20 mouse cellular contexts compared by ENCODE assay signal in genomic region chr13:97462884-97463235, GRCm38 (mm10).
DNase-seq lines count a peak whose midpoint lies in the region; ATAC-seq and TF ChIP-seq lines count a peak whose summit lies in the region.
"Had no signal": no experiment of that assay in that cellular context is flagged by ENCODE, and none has a peak within 500 bp of the region (broad histone marks: within the 10 kb centered on the region; RNA-seq: fewer than 3 reads in every experiment).

No protein-coding gene starts in this region.

- no peak for TF ChIP-seq EP300 in stomach, postnatal 0 days (optimal IDR thresholded peaks at IDR 0.05)

- TF ChIP-seq CTCF in stomach, postnatal 0 days (IDR thresholded peaks at IDR 0.05; ENCODE audit: low read depth), result no peak

- WGBS in heart, embryonic 13.5 days, result 68% methylated on average over 2 of the region's 2 CpGs
- WGBS in liver, embryonic 11.5 days, result 79% methylated on average over 2 of the region's 2 CpGs
- 67% methylated on average over 2 of the region's 2 CpGs for WGBS in liver, embryonic 13.5 days (ENCODE audit: insufficient replicate concordance)
- 68% methylated on average over 2 of the region's 2 CpGs for WGBS in stomach, postnatal 0 days

- DNase-seq in heart, adult 8-10 months (ENCODE audit: low spot score), result no peak
- DNase-seq in liver, embryonic 11.5 days (ENCODE audit: low spot score), result no peak
- no peak for DNase-seq in liver
- DNase-seq in liver, embryonic 13.5 days, result no peak
- no peak for DNase-seq in stomach, postnatal 0 days (ENCODE audit: low spot score)
- DNase-seq in thymus, adult 18-20 months, result no peak
- DNase-seq: adrenal gland, postnatal 14 days; cerebellum, adult 11-12 months; cerebellum, postnatal 25 days; kidney, adult 8-10 months; kidney, postnatal 4 days; lung, adult 2 months; midbrain, embryonic 14.5 days; retina, postnatal 1 day; right cerebral cortex, postnatal 4 days had no signal

- no peak for ATAC-seq in heart, embryonic 13.5 days (ENCODE audit: extremely low read depth, insufficient number of reproducible peaks, low FRiP score, low TSS enrichment)
- no peak for ATAC-seq in liver, embryonic 11.5 days (replicated peaks; ENCODE audit: low FRiP score)
- ATAC-seq in liver, embryonic 13.5 days (ENCODE audit: low read depth), result no peak
- ATAC-seq in stomach, postnatal 0 days (ENCODE audit: low FRiP score, low TSS enrichment), result no peak
- ATAC-seq: activated CD4-positive, CD25-positive, alpha-beta regulatory T cell, adult 4 months; Patski had no signal

- no peaks in the 10 kb centered on the region for H3K36me3 ChIP-seq in heart, embryonic 13.5 days
- H3K36me3 ChIP-seq in liver, embryonic 11.5 days (ENCODE audit: control insufficient read depth, insufficient read depth, low read length), result no peaks in the 10 kb centered on the region
- no peaks in the 10 kb centered on the region for H3K36me3 ChIP-seq in liver, embryonic 13.5 days
- no peaks in the 10 kb centered on the region for H3K36me3 ChIP-seq in stomach, postnatal 0 days (ENCODE audit: control insufficient read depth, insufficient read depth, low read length)
- H3K36me3 ChIP-seq: hindbrain, embryonic 15.5 days had no signal

- peaks cover 5% of the 10 kb centered on the region; the same call in 1 of the 2 replicates for H3K9me3 ChIP-seq in heart, embryonic 13.5 days
- H3K9me3 ChIP-seq in liver, embryonic 11.5 days (ENCODE audit: control insufficient read depth, low read length), result no peaks in the 10 kb centered on the region
- no peaks in the 10 kb centered on the region for H3K9me3 ChIP-seq in liver, embryonic 13.5 days (replicated peaks)
- no peaks in the 10 kb centered on the region for H3K9me3 ChIP-seq in stomach, postnatal 0 days (ENCODE audit: control insufficient read depth, low read length)
- H3K9me3 ChIP-seq: hindbrain, embryonic 15.5 days had no signal

- no peaks in the 10 kb centered on the region for H3K27me3 ChIP-seq in heart, embryonic 13.5 days (replicated peaks)
- H3K27me3 ChIP-seq in liver, embryonic 11.5 days (replicated peaks; ENCODE audit: control insufficient read depth, insufficient read depth, low read length), result no peaks in the 10 kb centered on the region
- H3K27me3 ChIP-seq in liver, embryonic 13.5 days, result no peaks in the 10 kb centered on the region
- no peaks in the 10 kb centered on the region for H3K27me3 ChIP-seq in stomach, postnatal 0 days (ENCODE audit: control insufficient read depth, insufficient read depth, low read length)
- H3K27me3 ChIP-seq: hindbrain, embryonic 15.5 days; Patski had no signal

- no peak overlapping the region for H3K4me3 ChIP-seq in heart, embryonic 13.5 days
- H3K4me3 ChIP-seq in liver, embryonic 11.5 days (ENCODE audit: low read depth, low read length), result no peak overlapping the region
- H3K4me3 ChIP-seq in liver, embryonic 13.5 days (replicated peaks), result 0 out of 2 replicates have a peak overlapping the region, but pooled peaks have one; percentile 9
- no peak overlapping the region for H3K4me3 ChIP-seq in stomach, postnatal 0 days (ENCODE audit: low read depth, low read length)
- H3K4me3 ChIP-seq: hindbrain, embryonic 15.5 days; myocyte had no signal

- peak overlapping the region; percentile 74 for H3K27ac ChIP-seq in heart, embryonic 13.5 days (replicated peaks)
- H3K27ac ChIP-seq in liver, embryonic 11.5 days (ENCODE audit: low read depth, low read length), result peak overlapping the region; percentile 71
- H3K27ac ChIP-seq in liver, embryonic 13.5 days, result peak overlapping the region; percentile 93
- 0 out of 2 replicates have a peak overlapping the region, but pooled peaks have one; percentile 19 for H3K27ac ChIP-seq in stomach, postnatal 0 days (replicated peaks)
- H3K27ac ChIP-seq: hindbrain, embryonic 15.5 days had no signal

- H3K9ac ChIP-seq in heart, embryonic 13.5 days, result no peak overlapping the region
- no peak overlapping the region for H3K9ac ChIP-seq in liver, embryonic 11.5 days (ENCODE audit: low read depth, low read length)
- H3K9ac ChIP-seq in liver, embryonic 13.5 days, result peak overlapping the region; percentile 42
- no peak overlapping the region for H3K9ac ChIP-seq in stomach, postnatal 0 days (ENCODE audit: low read length)
- H3K9ac ChIP-seq: hindbrain, embryonic 15.5 days had no signal

- H3K4me2 ChIP-seq in heart, embryonic 13.5 days, result no peak overlapping the region
- H3K4me2 ChIP-seq in liver, embryonic 11.5 days, result peak overlapping the region; percentile 16
- peak overlapping the region; percentile 57 for H3K4me2 ChIP-seq in liver, embryonic 13.5 days
- no peak overlapping the region for H3K4me2 ChIP-seq in stomach, postnatal 0 days (replicated peaks; ENCODE audit: low read depth)
- H3K4me2 ChIP-seq: hindbrain, embryonic 15.5 days had no signal

- peaks cover 29% of the 10 kb centered on the region for H3K4me1 ChIP-seq in heart, embryonic 13.5 days
- H3K4me1 ChIP-seq in liver, embryonic 11.5 days (replicated peaks; ENCODE audit: control insufficient read depth, insufficient read depth, low read length), result peaks cover 28% of the 10 kb centered on the region
- peaks cover 69% of the 10 kb centered on the region for H3K4me1 ChIP-seq in liver, embryonic 13.5 days (replicated peaks)
- H3K4me1 ChIP-seq in stomach, postnatal 0 days (replicated peaks; ENCODE audit: control insufficient read depth, insufficient read depth), result no peaks in the 10 kb centered on the region
- H3K4me1 ChIP-seq: hindbrain, embryonic 15.5 days had no signal

Comparison
In these comparisons a context has a peak if more than half of its experiments do, and no peak if none do; other contexts are left out.
1. H3K27ac ChIP-seq: peak in every context shown above with its lines; median percentile 93 in liver, embryonic 13.5 days; 74 in heart, embryonic 13.5 days; 71 in liver, embryonic 11.5 days; 19 in stomach, postnatal 0 days.
2. H3K4me2 ChIP-seq: peak in liver, embryonic 11.5 days (single experiment) and liver, embryonic 13.5 days (single experiment); none in heart, embryonic 13.5 days (single experiment) and stomach, postnatal 0 days (single experiment).